Mouse (Mus musculus) cerebellum, adult 8-10 months (tissue): ENCODE measurements around the gene Col26a1.

Experiments used
- DNase-seq: peaks from one replicate; pipeline ENCODE4 v3.0.0; 2022

The Col26a1 gene

GRCm38 (mm10) chr5:136880101-136880500, 2.9 kb downstream of the Col26a1 start:
- no peak for DNase-seq

GRCm38 (mm10) chr5:136874271-136874670, 8.7 kb downstream of the Col26a1 start:
- DNase-seq: no peak

GRCm38 (mm10) chr5:136872417-136872816, 10.6 kb downstream of the Col26a1 start:
- DNase-seq: no peak

- DNase-seq: no peak
These were observed 13.4 kb downstream of the Col26a1 start for GRCm38 (mm10) chr5:136869451-136870114.

- no peak for DNase-seq
These were observed 15.3 kb downstream of the Col26a1 start for GRCm38 (mm10) chr5:136867706-136868105.

GRCm38 (mm10) chr5:136863961-136864674, 18.9 kb downstream of the Col26a1 start:
- no peak for DNase-seq

GRCm38 (mm10) chr5:136863276-136863675, 19.7 kb downstream of the Col26a1 start:
- DNase-seq: no peak

GRCm38 (mm10) chr5:136862806-136863205, 20.2 kb downstream of the Col26a1 start:
- DNase-seq: no peak

- DNase-seq: no peak
These were observed 21.6 kb downstream of the Col26a1 start for GRCm38 (mm10) chr5:136861191-136861940.

GRCm38 (mm10) chr5:136850716-136851115, 32.3 kb downstream of the Col26a1 start:
- no peak for DNase-seq

GRCm38 (mm10) chr5:136846385-136847264, 36.4 kb downstream of the Col26a1 start:
- DNase-seq: no peak

GRCm38 (mm10) chr5:136843930-136844329, 39.1 kb downstream of the Col26a1 start:
- DNase-seq: no peak

GRCm38 (mm10) chr5:136840036-136840435, 43.0 kb downstream of the Col26a1 start:
- no peak for DNase-seq

- DNase-seq: no peak
These were observed 50.0 kb downstream of the Col26a1 start for GRCm38 (mm10) chr5:136833053-136833452.

GRCm38 (mm10) chr5:136830156-136830555, 52.9 kb downstream of the Col26a1 start:
- no peak for DNase-seq

GRCm38 (mm10) chr5:136821971-136822370, 61.0 kb downstream of the Col26a1 start:
- no peak for DNase-seq

GRCm38 (mm10) chr5:136820911-136821310, 62.1 kb downstream of the Col26a1 start:
- no peak for DNase-seq

- no peak for DNase-seq
These were observed 63.3 kb downstream of the Col26a1 start for GRCm38 (mm10) chr5:136819686-136820085.

GRCm38 (mm10) chr5:136810539-136811374, 72.3 kb downstream of the Col26a1 start:
- no peak for DNase-seq

GRCm38 (mm10) chr5:136806379-136807056, 76.5 kb downstream of the Col26a1 start:
- no peak for DNase-seq

- no peak for DNase-seq
These were observed 78.0 kb downstream of the Col26a1 start for GRCm38 (mm10) chr5:136805019-136805418.
